Mouse (Mus musculus) hindbrain, embryonic 16.5 days (tissue): ENCODE data around the gene Celf2. TPM values are rescaled to one million over a fixed set of nuclear protein-coding genes. Genes with fewer than 3 reads are reported as not detected.

Experiments used
- ATAC-seq: fragments of 200-750 bp; cut with Nextera tagmentation; 2 replicates; pipeline ENCODE4 v1.8.0; 2017; ENCODE audit warnings: moderate TSS enrichment, moderate library complexity
- H3K27ac ChIP-seq: fragments of 300-500 bp; sonication (generic); 2 replicates; pipeline ENCODE4 v1.5.1; 2014; ENCODE audit warnings: low read depth, mild to moderate bottlenecking, control low read depth, low read length, moderate library complexity
- H3K27me3 ChIP-seq: fragments of 300-500 bp; sonication (generic); replicated peaks from 2 replicates; pipeline ENCODE4 v1.6.1; 2014; ENCODE audit warnings: low read length; ENCODE audit not compliant: control insufficient read depth, insufficient read depth
- H3K36me3 ChIP-seq: fragments of 300-500 bp; sonication (generic); 2 replicates; pipeline ENCODE4 v1.6.1; 2014; ENCODE audit warnings: mild to moderate bottlenecking, low read length, moderate library complexity, mixed read lengths; ENCODE audit not compliant: control insufficient read depth, insufficient read depth
- H3K4me1 ChIP-seq: fragments of 300-500 bp; sonication (generic); 2 replicates; pipeline ENCODE4 v1.6.1; 2014; ENCODE audit warnings: low read depth, low read length; ENCODE audit not compliant: control insufficient read depth, insufficient read depth
- H3K4me2 ChIP-seq: fragments of 300-500 bp; sonication (generic); 2 replicates; pipeline ENCODE4 v1.6.1; 2014; ENCODE audit warnings: mild to moderate bottlenecking, low read length, control low read depth, moderate library complexity
- H3K4me3 ChIP-seq: fragments of 300-500 bp; sonication (generic); 2 replicates; pipeline ENCODE4 v1.5.1; 2014; ENCODE audit warnings: mild to moderate bottlenecking, low read length, control low read depth, moderate library complexity
- H3K9ac ChIP-seq: fragments of 300-500 bp; sonication (generic); 2 replicates; pipeline ENCODE4 v1.6.1; 2014; ENCODE audit warnings: low read depth, mild to moderate bottlenecking, control low read depth, low read length, moderate library complexity
- H3K9me3 ChIP-seq: fragments of 300-500 bp; sonication (generic); 2 replicates; pipeline ENCODE4 v1.6.1; 2014; ENCODE audit warnings: mild to moderate bottlenecking, low read length, moderate library complexity; ENCODE audit not compliant: control insufficient read depth
- WGBS: fragments of 180-500 bp; shearing (Covaris S2); extraction: QIAGEN DNeasy Blood & Tissue Kit; methylation state at CpG from one replicate; pipeline ENCODE4 v1.1.7; 2014; 5-methylcytosine and 5-hydroxymethylcytosine counted together
- polyA plus RNA-seq: library from polyadenylated mRNA; unstranded; fragments of >200 nt; fragmentation: Nextera tagmentation; extraction: Ambion mirVana; gene quantifications from 2 replicates; pipeline ENCODE4 v1.2.1, GENCODE M21; 2015

Gene Celf2
- polyA plus RNA-seq, 1 experiment from 2014 or later: 130 TPM

- H3K9me3 ChIP-seq: no peaks in the 10 kb centered on the region
- no peak overlapping the region for H3K4me3 ChIP-seq
- no peak overlapping the region for H3K9ac ChIP-seq
- H3K27ac ChIP-seq: no peak overlapping the region
- 90% methylated on average over 2 of the region's 2 CpGs for WGBS
- peaks cover under 1% of the 10 kb centered on the region; the same call in 1 of the 2 replicates for H3K4me1 ChIP-seq
- ATAC-seq: no peak
- no peaks in the 10 kb centered on the region for H3K27me3 ChIP-seq
- peaks cover 9% of the 10 kb centered on the region for H3K36me3 ChIP-seq
- no peak overlapping the region for H3K4me2 ChIP-seq
These were observed 905.0 kb downstream of the Celf2 start for GRCm38 (mm10) chr2:6604347-6604746.

- no peaks in the 10 kb centered on the region for H3K9me3 ChIP-seq
- H3K4me2 ChIP-seq: no peak overlapping the region
- H3K4me3 ChIP-seq: no peak overlapping the region
- H3K27me3 ChIP-seq: no peaks in the 10 kb centered on the region
- WGBS: 80% methylated on average over 6 of the region's 6 CpGs
- ATAC-seq: no peak
- no peak overlapping the region for H3K27ac ChIP-seq
- no peaks in the 10 kb centered on the region for H3K4me1 ChIP-seq
- peaks cover 9% of the 10 kb centered on the region for H3K36me3 ChIP-seq
- H3K9ac ChIP-seq: no peak overlapping the region
These were observed 905.5 kb downstream of the Celf2 start for GRCm38 (mm10) chr2:6603880-6604279.

- Histone ChIP-seq H3K4me3 (no peak overlapping the region), H3K27ac (no peak overlapping the region), H3K4me1 (no peaks in the 10 kb centered on the region), H3K27me3 (no peaks in the 10 kb centered on the region), H3K9ac (no peak overlapping the region), H3K36me3 (peaks cover 9% of the 10 kb centered on the region), H3K9me3 (no peaks in the 10 kb centered on the region), H3K4me2 (no peak overlapping the region)
- WGBS: 82% methylated on average over 4 of the region's 4 CpGs
- ATAC-seq: peak; percentile 32; the same call in 1 of the 2 replicates
These were observed 907.2 kb downstream of the Celf2 start for GRCm38 (mm10) chr2:6602163-6602562.

- Histone ChIP-seq H3K27ac (no peak overlapping the region), H3K4me1 (peaks cover 5% of the 10 kb centered on the region), H3K4me2 (no peak overlapping the region), H3K9ac (no peak overlapping the region), H3K4me3 (no peak overlapping the region), H3K9me3 (no peaks in the 10 kb centered on the region), H3K27me3 (no peaks in the 10 kb centered on the region), H3K36me3 (peaks cover 11% of the 10 kb centered on the region)
- WGBS: 92% methylated on average over 1 of the region's 1 CpGs
- ATAC-seq: no peak
These were observed 910.5 kb downstream of the Celf2 start for GRCm38 (mm10) chr2:6598879-6599167.

GRCm38 (mm10) chr2:6598124-6598878, 911.1 kb downstream of the Celf2 start:
- H3K4me2 ChIP-seq: no peak overlapping the region
- peaks cover 8% of the 10 kb centered on the region for H3K36me3 ChIP-seq
- H3K9ac ChIP-seq: no peak overlapping the region
- no peak for ATAC-seq
- H3K4me3 ChIP-seq: no peak overlapping the region
- no peaks in the 10 kb centered on the region for H3K27me3 ChIP-seq
- H3K27ac ChIP-seq: no peak overlapping the region
- WGBS: 83% methylated on average over 8 of the region's 8 CpGs
- H3K4me1 ChIP-seq: peaks cover 5% of the 10 kb centered on the region
- no peaks in the 10 kb centered on the region for H3K9me3 ChIP-seq

- Histone ChIP-seq H3K9me3 (no peaks in the 10 kb centered on the region), H3K9ac (no peak overlapping the region), H3K4me3 (no peak overlapping the region), H3K4me2 (no peak overlapping the region), H3K27ac (peak overlapping the region; percentile 59; the same call in 1 of the 2 replicates), H3K27me3 (no peaks in the 10 kb centered on the region), H3K4me1 (peaks cover 5% of the 10 kb centered on the region), H3K36me3 (0 out of 2 replicates have a peak, but pooled peaks cover 2% of the 10 kb centered on the region)
- WGBS: 17% methylated on average over 1 of the region's 1 CpGs
- ATAC-seq: peak; percentile 74
These were observed 914.6 kb downstream of the Celf2 start for GRCm38 (mm10) chr2:6594736-6595135.

GRCm38 (mm10) chr2:6594160-6594559, 915.2 kb downstream of the Celf2 start:
- Histone ChIP-seq H3K27me3 (no peaks in the 10 kb centered on the region), H3K9me3 (no peaks in the 10 kb centered on the region), H3K4me1 (peaks cover 5% of the 10 kb centered on the region), H3K4me2 (no peak overlapping the region), H3K27ac (peak overlapping the region; percentile 72), H3K9ac (no peak overlapping the region), H3K4me3 (no peak overlapping the region), H3K36me3 (0 out of 2 replicates have a peak, but pooled peaks cover 2% of the 10 kb centered on the region)
- peak; percentile 48 for ATAC-seq
- 42% methylated on average over 3 of the region's 3 CpGs for WGBS

- H3K27ac ChIP-seq: peak overlapping the region; percentile 72
- ATAC-seq: peak; percentile 34
- no peak overlapping the region for H3K9ac ChIP-seq
- no peaks in the 10 kb centered on the region for H3K27me3 ChIP-seq
- no peaks in the 10 kb centered on the region for H3K9me3 ChIP-seq
- H3K4me2 ChIP-seq: no peak overlapping the region
- H3K4me1 ChIP-seq: peaks cover 5% of the 10 kb centered on the region
- 0 out of 2 replicates have a peak, but pooled peaks cover 2% of the 10 kb centered on the region for H3K36me3 ChIP-seq
- no peak overlapping the region for H3K4me3 ChIP-seq
- WGBS: 74% methylated on average over 14 of the region's 14 CpGs
These were observed 915.6 kb downstream of the Celf2 start for GRCm38 (mm10) chr2:6593739-6594138.

- H3K4me1 ChIP-seq: no peaks in the 10 kb centered on the region
- H3K4me2 ChIP-seq: no peak overlapping the region
- WGBS: 93% methylated on average over 10 of the region's 10 CpGs
- H3K27me3 ChIP-seq: no peaks in the 10 kb centered on the region
- H3K9me3 ChIP-seq: no peaks in the 10 kb centered on the region
- H3K27ac ChIP-seq: no peak overlapping the region
- H3K4me3 ChIP-seq: no peak overlapping the region
- no peak overlapping the region for H3K9ac ChIP-seq
- no peak for ATAC-seq
- no peaks in the 10 kb centered on the region for H3K36me3 ChIP-seq
These were observed 923.2 kb downstream of the Celf2 start for GRCm38 (mm10) chr2:6586122-6586681.
